Mouse (Mus musculus) CD8-positive naive resting alpha-beta T cell, adult 2 months (primary cell): ENCODE results near the gene Ptpn12.
"Not testable (repeated sequence)": the region's sequence is repeated elsewhere in the genome, so short reads cannot be mapped to it uniquely, and the experiment has no call there.

ENCODE experiments used
- DNase-seq, 2 experiments: peaks; one replicate each; pipeline ENCODE4 v3.0.0; 2022; ENCODE audit warnings: low read depth in 2 of 2, low spot score in 2 of 2

Ptpn12 gene

DNA sequence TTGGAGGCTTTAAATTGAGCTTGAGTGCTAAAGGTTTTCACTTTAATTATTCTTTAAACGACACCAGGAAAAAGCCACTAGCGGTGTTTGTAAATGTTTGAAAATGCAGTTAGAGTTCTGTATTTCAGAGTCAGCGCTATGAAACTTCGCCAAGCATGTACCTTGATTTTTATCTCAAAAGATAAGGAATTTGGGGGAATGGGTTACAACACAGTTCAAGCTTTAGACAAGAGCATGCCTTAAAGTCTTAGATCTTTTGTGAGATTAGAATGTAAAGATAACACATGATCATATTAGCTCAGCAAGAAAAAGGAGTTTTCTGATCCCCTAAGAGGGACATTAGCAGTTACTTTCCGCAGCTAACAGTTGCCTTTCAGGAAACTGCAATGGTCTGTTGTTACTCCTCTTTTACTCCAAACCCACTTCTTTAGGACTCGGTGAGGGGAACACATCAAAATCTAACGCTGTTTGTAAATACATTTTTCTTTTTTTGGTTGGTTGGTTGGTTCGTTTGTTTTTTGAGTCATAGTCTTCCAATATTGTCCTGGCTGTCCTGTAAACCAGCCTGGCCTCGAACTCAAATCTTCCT, 103.3 kb downstream of the Ptpn12 start:
- no peak for DNase-seq

DNA sequence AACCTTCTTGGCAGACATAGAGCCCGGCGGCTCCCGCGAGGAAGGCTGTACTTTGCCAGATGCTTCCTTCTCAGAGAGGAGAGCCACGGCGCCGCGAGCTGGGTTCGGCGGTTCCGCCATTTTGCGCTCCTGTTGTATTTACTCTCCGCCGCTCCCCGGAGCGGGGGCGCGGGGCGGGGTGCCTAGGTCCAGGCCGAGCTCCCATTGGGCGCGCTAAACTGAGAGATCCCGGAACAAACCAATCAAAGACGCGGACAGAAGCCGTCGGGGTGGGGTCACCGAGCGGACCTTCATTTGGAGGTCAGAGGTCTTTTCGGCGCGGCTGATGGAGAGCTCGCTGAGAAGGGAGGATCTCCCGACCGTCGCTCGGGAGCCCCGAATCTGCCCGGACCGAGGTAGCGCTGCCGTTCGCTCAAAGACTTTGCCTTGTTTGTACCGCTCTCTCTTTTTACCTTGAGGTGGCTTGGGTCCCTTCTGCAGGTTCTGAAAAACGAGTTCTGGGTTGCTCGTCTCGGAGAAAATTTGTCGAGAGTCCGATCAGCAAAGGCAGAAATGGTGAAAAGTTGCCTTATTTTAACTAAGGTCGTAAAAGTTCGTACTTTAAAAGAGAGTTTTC, 103.9 kb downstream of the Ptpn12 start:
- peak; percentile 88 to 89 for DNase-seq

DNA sequence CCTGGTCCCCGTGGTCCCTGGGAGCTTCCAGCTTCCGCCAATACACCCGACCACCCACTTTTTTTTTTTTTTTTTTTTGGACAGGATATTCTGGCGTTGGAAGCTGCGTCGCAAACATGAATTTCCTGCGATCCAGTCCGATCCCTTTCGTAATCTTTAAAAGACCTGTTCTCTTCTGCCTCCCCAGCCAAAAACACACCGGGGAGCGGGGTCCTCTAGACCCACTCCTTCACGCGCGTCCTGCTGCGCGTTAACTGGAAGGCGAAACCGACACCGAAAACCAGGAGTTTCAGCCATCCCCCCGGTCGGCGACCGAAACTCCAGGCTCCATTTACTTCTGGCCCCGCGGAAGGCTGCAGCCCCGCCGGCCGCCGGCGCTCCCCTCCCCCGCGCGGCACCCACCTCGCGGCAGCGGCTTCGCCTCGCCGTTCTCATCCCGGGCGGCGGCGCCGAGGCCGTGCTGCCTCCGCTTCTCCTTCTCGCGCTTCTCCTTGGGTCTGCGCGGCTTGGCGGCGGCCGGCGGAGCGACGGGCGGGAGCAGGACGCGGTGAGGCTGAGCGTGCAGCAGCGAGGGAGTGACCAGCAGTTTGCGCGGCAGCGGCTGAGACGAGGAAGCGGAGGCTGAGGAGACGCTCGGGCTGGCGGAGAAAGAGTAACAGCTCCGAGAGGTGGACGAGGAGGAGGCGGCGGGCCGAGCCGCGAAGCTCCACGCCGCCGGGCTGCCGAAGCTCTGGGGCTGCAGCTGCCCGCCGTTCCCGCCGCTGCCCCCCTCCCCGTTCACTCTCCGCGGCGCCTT, 104.7 kb downstream of the Ptpn12 start:
- DNase-seq = no peak

DNA sequence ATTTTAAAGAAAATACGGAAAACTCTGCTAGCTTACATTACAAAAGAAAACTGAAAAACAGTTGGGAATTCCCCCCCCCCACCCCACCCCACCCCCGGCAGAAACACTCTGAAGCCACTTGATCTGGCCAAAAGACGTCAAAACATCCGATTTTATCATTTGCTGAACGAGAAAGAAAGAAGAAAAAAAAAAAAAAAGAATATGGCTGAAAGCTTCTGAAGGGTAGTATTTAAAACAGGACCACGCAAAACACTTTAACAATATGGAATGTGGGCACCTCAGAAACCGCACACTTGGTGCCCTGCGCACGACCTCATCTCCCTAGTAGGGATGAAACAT, 105.2 kb downstream of the Ptpn12 start:
- no peak for DNase-seq

DNA sequence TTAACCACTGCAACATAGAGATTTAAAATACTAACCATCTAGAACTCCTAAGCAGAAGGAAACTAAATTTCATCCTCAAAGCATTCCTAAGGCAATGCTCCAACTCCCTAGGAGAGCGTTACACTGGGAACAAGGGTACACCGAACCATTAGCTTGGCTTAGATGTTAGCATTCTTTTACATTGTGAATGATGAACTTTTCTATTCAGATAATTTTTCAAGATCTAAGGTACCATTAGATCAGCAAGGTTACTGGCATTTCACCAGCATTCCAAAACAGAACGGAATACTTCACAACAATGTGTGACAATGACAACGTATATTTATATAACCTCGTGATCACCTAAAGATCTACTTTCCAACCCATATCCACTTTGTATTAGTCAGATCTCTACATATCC, 105.6 kb downstream of the Ptpn12 start:
- DNase-seq = no peak

DNA sequence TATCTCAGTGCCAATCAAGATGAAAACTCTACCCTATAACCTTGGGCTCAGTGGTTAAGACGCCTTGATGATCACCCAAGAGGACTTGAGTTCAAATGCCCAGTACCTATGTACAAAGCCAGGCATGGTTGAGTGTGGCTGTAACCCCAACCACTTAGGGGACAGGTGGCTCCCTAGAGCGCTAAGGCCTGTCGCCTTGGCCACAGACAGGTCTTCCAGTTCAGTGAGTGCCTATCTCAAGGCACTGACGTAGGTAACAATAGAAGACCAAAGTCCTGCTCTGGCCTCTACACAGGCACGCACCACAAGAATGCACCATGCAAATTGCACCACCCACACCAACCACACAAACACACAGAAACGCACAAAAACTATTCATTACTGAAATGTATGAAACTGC, 108.8 kb downstream of the Ptpn12 start:
- DNase-seq = no peak

DNA sequence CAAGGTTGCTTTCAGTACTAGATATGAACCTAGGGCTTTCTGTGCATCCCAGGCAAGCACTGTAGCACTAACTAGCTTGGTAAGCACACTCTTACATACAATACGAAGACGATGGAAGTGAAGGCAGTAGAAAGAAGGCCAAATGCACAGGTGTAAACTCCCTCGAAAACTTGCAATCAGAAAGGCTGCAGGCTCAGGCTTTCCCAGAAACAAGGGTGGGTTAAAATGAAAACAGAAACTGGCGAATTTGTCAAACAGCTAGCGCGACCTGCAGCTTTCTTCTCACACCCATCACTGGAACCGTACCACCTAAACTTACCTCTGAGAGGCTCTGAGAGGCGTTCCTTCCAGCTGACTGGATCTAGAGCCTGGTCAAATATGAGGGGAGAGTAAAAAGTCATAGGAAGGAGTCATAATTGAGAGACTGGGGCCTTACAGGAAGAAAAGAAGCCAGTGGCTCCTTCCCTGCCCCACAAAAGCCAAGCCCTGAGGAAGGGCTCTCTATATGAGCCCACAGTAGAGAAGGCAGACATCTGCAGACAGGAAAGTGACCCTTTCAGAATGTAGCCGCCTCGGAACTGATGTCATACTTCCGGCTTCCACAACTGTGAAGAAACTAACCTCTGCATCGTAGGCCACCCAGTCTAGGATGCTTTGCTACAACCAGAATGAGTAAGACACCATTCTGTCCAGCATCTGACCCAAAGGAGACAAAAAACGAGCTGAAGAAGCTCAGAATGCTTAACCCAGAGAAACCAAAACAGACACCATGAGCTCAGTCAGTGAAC, 110.6 kb downstream of the Ptpn12 start:
- peak; percentile 19 to 32 for DNase-seq

DNA sequence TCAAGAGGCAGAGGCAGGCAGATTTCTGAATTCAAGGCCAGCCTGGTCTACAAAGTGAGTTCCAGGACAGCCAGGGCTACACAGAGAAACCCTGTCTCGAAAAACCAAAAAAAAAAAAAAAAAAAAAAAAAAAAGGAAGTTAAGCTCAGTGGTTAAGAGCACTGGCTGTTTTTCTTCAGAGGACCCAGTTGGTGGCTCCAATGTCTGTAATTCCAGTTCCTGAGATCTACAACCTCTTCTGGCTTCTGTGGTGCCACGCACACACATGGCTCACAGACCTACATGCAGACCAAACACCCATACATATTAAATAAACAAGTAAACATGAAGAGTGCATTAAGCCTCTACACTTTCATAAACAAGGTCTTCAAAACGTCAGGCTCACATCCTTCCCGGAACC, 111.9 kb downstream of the Ptpn12 start:
- not testable (repeated sequence) for DNase-seq

DNA sequence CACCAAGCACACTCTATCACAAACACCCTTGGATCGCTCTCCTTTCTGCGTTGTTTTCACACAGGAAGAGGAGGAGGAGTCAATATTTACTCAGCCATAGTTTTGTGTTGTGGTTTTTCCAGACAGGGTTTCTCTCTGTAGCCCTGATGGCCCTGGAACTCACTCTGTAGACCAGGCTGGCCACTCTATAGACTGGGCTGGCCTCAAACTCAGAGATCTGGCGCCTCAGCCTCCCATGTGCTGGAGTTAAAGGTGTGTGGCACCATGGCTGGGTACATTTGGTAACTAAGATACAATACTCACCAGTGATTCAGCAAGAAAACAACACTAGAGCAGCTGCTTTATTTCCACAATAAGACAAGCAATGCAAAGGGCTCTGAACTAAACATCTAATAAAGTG, 113.2 kb downstream of the Ptpn12 start:
- DNase-seq = no peak

DNA sequence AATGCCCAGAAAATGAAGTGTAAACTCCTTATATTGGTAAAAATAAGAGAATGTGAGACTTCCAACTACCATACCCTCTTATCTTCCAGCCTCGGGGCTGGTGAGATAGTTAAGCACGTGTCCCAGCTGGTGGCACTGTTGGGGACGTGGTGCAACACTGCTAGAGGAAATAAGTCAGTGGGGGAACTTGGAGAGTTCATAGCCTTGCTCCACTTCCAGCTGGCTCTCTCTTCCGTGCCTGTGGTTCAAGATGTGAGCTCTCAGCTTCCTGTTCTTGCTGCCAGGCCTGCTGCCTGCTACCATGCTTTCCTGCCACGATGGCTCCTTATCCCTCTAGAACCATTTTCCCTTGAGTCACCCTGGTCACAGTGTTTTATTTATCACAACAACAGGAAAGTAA, 114.5 kb downstream of the Ptpn12 start:
- peak; percentile 31 to 46 for DNase-seq

DNA sequence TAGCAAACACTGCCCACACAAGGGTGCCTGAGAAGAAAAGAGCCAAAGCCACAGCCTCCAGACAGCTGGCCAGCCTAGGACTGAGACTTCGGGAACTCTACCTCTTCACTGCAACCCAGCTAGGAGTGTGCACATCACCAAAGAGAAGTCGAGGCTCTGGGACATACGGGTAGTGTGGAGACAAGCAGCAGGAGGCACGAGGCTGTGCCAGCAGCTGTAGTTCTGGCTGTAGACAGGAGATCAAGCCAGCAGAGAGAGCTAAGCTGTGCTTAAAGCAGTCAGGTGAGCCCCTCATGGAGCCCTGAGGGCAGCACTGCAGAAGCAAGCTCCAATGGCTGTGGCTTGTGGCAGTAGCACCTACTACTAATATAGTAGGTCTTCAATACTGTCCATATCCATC, 115.0 kb downstream of the Ptpn12 start:
- DNase-seq = no peak

DNA sequence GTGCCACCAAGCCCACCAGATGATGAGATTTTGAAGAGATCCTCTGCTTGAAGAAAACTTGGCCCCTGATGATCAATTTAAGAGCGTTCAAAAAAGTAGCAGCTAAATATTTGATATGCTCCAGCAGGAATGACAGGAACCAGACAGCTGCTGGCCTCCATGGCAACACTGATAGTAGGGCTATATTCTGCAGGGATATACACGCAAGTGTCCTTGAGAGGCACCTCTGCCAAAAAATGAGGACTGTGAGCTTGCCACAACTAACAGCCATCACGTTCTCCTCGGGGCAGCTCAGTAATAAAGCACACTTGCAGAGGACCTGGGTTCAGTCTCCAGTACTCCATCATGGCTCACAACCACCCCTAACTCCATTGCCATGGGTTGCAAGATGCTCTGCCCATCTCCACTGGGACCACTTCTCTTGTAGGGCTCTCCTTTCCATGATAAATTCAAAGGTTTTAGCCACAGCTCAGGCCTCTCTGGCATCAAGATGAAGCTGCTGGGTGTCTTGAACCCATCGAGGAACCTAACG, 115.6 kb downstream of the Ptpn12 start:
- DNase-seq = no peak

DNA sequence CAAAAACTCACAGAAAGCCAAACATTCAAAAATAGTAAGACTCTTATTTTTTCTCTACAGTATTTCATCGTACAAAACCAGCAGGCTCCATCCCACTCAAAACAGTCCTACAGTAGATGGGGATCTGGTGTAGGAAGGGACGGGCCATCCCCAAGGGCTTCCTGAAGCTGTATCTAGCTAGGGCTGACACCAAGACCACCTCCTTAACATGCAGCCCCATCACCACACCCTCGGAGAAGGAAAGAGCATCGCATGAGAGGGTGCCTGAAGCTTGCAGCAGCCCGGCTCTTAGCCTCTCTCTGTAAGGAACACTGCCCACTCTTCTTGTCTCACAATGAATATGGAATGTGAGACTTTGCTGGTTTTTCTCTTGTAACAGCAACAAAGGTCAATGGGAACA, 117.2 kb downstream of the Ptpn12 start:
- no peak for DNase-seq
